Mouse (Mus musculus): ENCODE data around the gene Ttc30a2. TPM values are rescaled to one million over a fixed set of nuclear protein-coding genes. Genes with fewer than 3 reads are reported as not detected.

Gene Ttc30a2
- polyA plus RNA-seq, 1 experiment, result not detected

GRCm38 (mm10) chr2:76002899-76003298 lies 24.9 kb upstream of the Ttc30a2 start:
- Histone ChIP-seq H3K4me1 (ENCODE audit: control insufficient read depth, insufficient read depth, low read length) (peaks cover 2% of the 10 kb centered on the region), H3K4me3 (ENCODE audit: low read depth, low read length) (no peak overlapping the region), H3K9ac (ENCODE audit: low read depth, poor library complexity, severe bottlenecking) (no peak overlapping the region), H3K9me3 (replicated peaks; ENCODE audit: control insufficient read depth, insufficient read depth, low read length, poor library complexity, severe bottlenecking) (no peaks in the 10 kb centered on the region), H3K36me3 (ENCODE audit: control insufficient read depth, insufficient read depth, low read length, poor library complexity, severe bottlenecking) (no peaks in the 10 kb centered on the region), H3K27me3 (ENCODE audit: control insufficient read depth, insufficient read depth, low read length, poor library complexity, severe bottlenecking) (no peaks in the 10 kb centered on the region), H3K27ac (ENCODE audit: insufficient read depth, low read length) (no peak overlapping the region)
- TF ChIP-seq POLR2A (IDR thresholded peaks at IDR 0.05; ENCODE audit: insufficient read depth, low read length) (no peak), CTCF (IDR thresholded peaks at IDR 0.05; ENCODE audit: low read depth, low read length) (no peak), EP300 (IDR thresholded peaks at IDR 0.05; ENCODE audit: insufficient read depth, low read depth, low read length) (no peak)

GRCm38 (mm10) chr2:76001392-76001791 lies 23.4 kb upstream of the Ttc30a2 start:
- Histone ChIP-seq H3K4me3 (ENCODE audit: low read depth, low read length) (no peak overlapping the region), H3K4me1 (ENCODE audit: control insufficient read depth, insufficient read depth, low read length) (peaks cover 2% of the 10 kb centered on the region), H3K9me3 (replicated peaks; ENCODE audit: control insufficient read depth, insufficient read depth, low read length, poor library complexity, severe bottlenecking) (no peaks in the 10 kb centered on the region), H3K9ac (ENCODE audit: low read depth, poor library complexity, severe bottlenecking) (no peak overlapping the region), H3K27ac (ENCODE audit: insufficient read depth, low read length) (no peak overlapping the region), H3K27me3 (ENCODE audit: control insufficient read depth, insufficient read depth, low read length, poor library complexity, severe bottlenecking) (no peaks in the 10 kb centered on the region), H3K36me3 (ENCODE audit: control insufficient read depth, insufficient read depth, low read length, poor library complexity, severe bottlenecking) (no peaks in the 10 kb centered on the region)
- no peak for TF ChIP-seq POLR2A (IDR thresholded peaks at IDR 0.05; ENCODE audit: insufficient read depth, low read length)
- TF ChIP-seq EP300 (IDR thresholded peaks at IDR 0.05; ENCODE audit: insufficient read depth, low read depth, low read length), result no peak
- TF ChIP-seq CTCF (IDR thresholded peaks at IDR 0.05; ENCODE audit: low read depth, low read length), result peak; percentile 96

- Histone ChIP-seq H3K27me3 (ENCODE audit: control insufficient read depth, insufficient read depth, low read length, poor library complexity, severe bottlenecking) (no peaks in the 10 kb centered on the region), H3K4me3 (ENCODE audit: low read depth, low read length) (no peak overlapping the region), H3K27ac (ENCODE audit: insufficient read depth, low read length) (no peak overlapping the region), H3K4me1 (ENCODE audit: control insufficient read depth, insufficient read depth, low read length) (peaks cover 2% of the 10 kb centered on the region), H3K9me3 (replicated peaks; ENCODE audit: control insufficient read depth, insufficient read depth, low read length, poor library complexity, severe bottlenecking) (no peaks in the 10 kb centered on the region), H3K9ac (ENCODE audit: low read depth, poor library complexity, severe bottlenecking) (no peak overlapping the region), H3K36me3 (ENCODE audit: control insufficient read depth, insufficient read depth, low read length, poor library complexity, severe bottlenecking) (no peaks in the 10 kb centered on the region)
- no peak for TF ChIP-seq POLR2A (IDR thresholded peaks at IDR 0.05; ENCODE audit: insufficient read depth, low read length)
- TF ChIP-seq CTCF (IDR thresholded peaks at IDR 0.05; ENCODE audit: low read depth, low read length), result no peak
- no peak for TF ChIP-seq EP300 (IDR thresholded peaks at IDR 0.05; ENCODE audit: insufficient read depth, low read depth, low read length)
Measured at GRCm38 (mm10) chr2:75999636-76000035, 21.7 kb upstream of the Ttc30a2 start.

GRCm38 (mm10) chr2:75998692-75999091 lies 20.7 kb upstream of the Ttc30a2 start:
- Histone ChIP-seq H3K27ac (ENCODE audit: insufficient read depth, low read length) (no peak overlapping the region), H3K27me3 (ENCODE audit: control insufficient read depth, insufficient read depth, low read length, poor library complexity, severe bottlenecking) (no peaks in the 10 kb centered on the region), H3K4me1 (ENCODE audit: control insufficient read depth, insufficient read depth, low read length) (peaks cover 2% of the 10 kb centered on the region), H3K9ac (ENCODE audit: low read depth, poor library complexity, severe bottlenecking) (no peak overlapping the region), H3K4me3 (ENCODE audit: low read depth, low read length) (no peak overlapping the region), H3K9me3 (replicated peaks; ENCODE audit: control insufficient read depth, insufficient read depth, low read length, poor library complexity, severe bottlenecking) (no peaks in the 10 kb centered on the region), H3K36me3 (ENCODE audit: control insufficient read depth, insufficient read depth, low read length, poor library complexity, severe bottlenecking) (no peaks in the 10 kb centered on the region)
- TF ChIP-seq POLR2A (IDR thresholded peaks at IDR 0.05; ENCODE audit: insufficient read depth, low read length), result no peak
- no peak for TF ChIP-seq CTCF (IDR thresholded peaks at IDR 0.05; ENCODE audit: low read depth, low read length)
- TF ChIP-seq EP300 (IDR thresholded peaks at IDR 0.05; ENCODE audit: insufficient read depth, low read depth, low read length), result no peak

- Histone ChIP-seq H3K27ac (ENCODE audit: insufficient read depth, low read length) (no peak overlapping the region), H3K4me3 (ENCODE audit: low read depth, low read length) (no peak overlapping the region), H3K9me3 (replicated peaks; ENCODE audit: control insufficient read depth, insufficient read depth, low read length, poor library complexity, severe bottlenecking) (no peaks in the 10 kb centered on the region), H3K36me3 (ENCODE audit: control insufficient read depth, insufficient read depth, low read length, poor library complexity, severe bottlenecking) (no peaks in the 10 kb centered on the region), H3K27me3 (ENCODE audit: control insufficient read depth, insufficient read depth, low read length, poor library complexity, severe bottlenecking) (no peaks in the 10 kb centered on the region), H3K4me1 (ENCODE audit: control insufficient read depth, insufficient read depth, low read length) (peaks cover 2% of the 10 kb centered on the region), H3K9ac (ENCODE audit: low read depth, poor library complexity, severe bottlenecking) (no peak overlapping the region)
- TF ChIP-seq CTCF (IDR thresholded peaks at IDR 0.05; ENCODE audit: low read depth, low read length) (no peak), EP300 (IDR thresholded peaks at IDR 0.05; ENCODE audit: insufficient read depth, low read depth, low read length) (no peak), POLR2A (IDR thresholded peaks at IDR 0.05; ENCODE audit: insufficient read depth, low read length) (no peak)
Measured at GRCm38 (mm10) chr2:75997726-75998125, 19.8 kb upstream of the Ttc30a2 start.

GRCm38 (mm10) chr2:75994841-75995240 lies 16.9 kb upstream of the Ttc30a2 start:
- Histone ChIP-seq H3K4me3 (ENCODE audit: low read depth, low read length) (no peak overlapping the region), H3K27ac (ENCODE audit: insufficient read depth, low read length) (no peak overlapping the region), H3K4me1 (ENCODE audit: control insufficient read depth, insufficient read depth, low read length) (no peaks in the 10 kb centered on the region), H3K9me3 (replicated peaks; ENCODE audit: control insufficient read depth, insufficient read depth, low read length, poor library complexity, severe bottlenecking) (no peaks in the 10 kb centered on the region), H3K27me3 (ENCODE audit: control insufficient read depth, insufficient read depth, low read length, poor library complexity, severe bottlenecking) (no peaks in the 10 kb centered on the region), H3K9ac (ENCODE audit: low read depth, poor library complexity, severe bottlenecking) (no peak overlapping the region), H3K36me3 (ENCODE audit: control insufficient read depth, insufficient read depth, low read length, poor library complexity, severe bottlenecking) (no peaks in the 10 kb centered on the region)
- TF ChIP-seq POLR2A (IDR thresholded peaks at IDR 0.05; ENCODE audit: insufficient read depth, low read length) (no peak), EP300 (IDR thresholded peaks at IDR 0.05; ENCODE audit: insufficient read depth, low read depth, low read length) (no peak), CTCF (IDR thresholded peaks at IDR 0.05; ENCODE audit: low read depth, low read length) (no peak)

Data from ES-Bruce4 (cell line).